Mouse (Mus musculus) granulocyte monocyte progenitor cell, adult 5-6 weeks (primary cell): ENCODE results near the gene Recql5. TPM values are rescaled to one million over a fixed set of nuclear protein-coding genes. Genes with fewer than 3 reads are reported as not detected.

Experiments
- ATAC-seq: replicated peaks from 2 replicates; pipeline ENCODE4 v1.8.0; 2016; ENCODE audit warnings: mild to moderate bottlenecking, moderate TSS enrichment, inconsistent platforms; ENCODE audit not compliant: poor library complexity, severe bottlenecking
- total RNA-seq, 2 experiments: library from RNA; stranded (forward) in 1 of 2; stranded (reverse) in 1 of 2; fragments of 200-712, 200-1000 nt in 1 of 2; fragments of >200 nt in 1 of 2; fragmentation: Nextera tagmentation in 1 of 2; gene quantifications; 2 replicates each; pipeline ENCODE4 v1.2.3; 2014 to 2017

Gene Recql5
- 22.8 and 27.6 TPM in 2 replicates for total RNA-seq (2014; fragmentation: Nextera tagmentation)
- 18.9 and 19.3 TPM in 2 replicates for total RNA-seq (2017)

- ATAC-seq, result peak; percentile 96
Measured at GRCm38 (mm10) chr11:115933108-115933746, at the start of gene Recql5, which contains the start of gene Sap30bp. Gene Recql5, minus strand, starts transcription at chr11:115933477. Gene Sap30bp, plus strand, starts transcription at chr11:115933282.

GRCm38 (mm10) chr11:115982472-115982871 lies 49.2 kb upstream of the Recql5 start:
- no peak for ATAC-seq

- no peak for ATAC-seq
Measured at GRCm38 (mm10) chr11:115975544-115975943, 42.3 kb upstream of the Recql5 start.

- no peak for ATAC-seq
Measured at GRCm38 (mm10) chr11:115975083-115975420, 41.8 kb upstream of the Recql5 start.

- peak; percentile 65 for ATAC-seq
Measured at GRCm38 (mm10) chr11:115974309-115975082, 41.2 kb upstream of the Recql5 start, which contains the start of gene Itgb4. Gene Itgb4, plus strand, starts transcription at chr11:115974709.

- ATAC-seq, result no peak
Measured at GRCm38 (mm10) chr11:115971016-115971415, 37.7 kb upstream of the Recql5 start.

- ATAC-seq, result no peak
Measured at GRCm38 (mm10) chr11:115970006-115970673, 36.9 kb upstream of the Recql5 start.

- ATAC-seq, result peak; percentile 41; the same call in 1 of the 2 replicates
Measured at GRCm38 (mm10) chr11:115968731-115969405, 35.6 kb upstream of the Recql5 start.

GRCm38 (mm10) chr11:115964977-115965604 lies 31.8 kb upstream of the Recql5 start:
- peak; percentile 58 for ATAC-seq

GRCm38 (mm10) chr11:115962651-115963412 lies 29.6 kb upstream of the Recql5 start:
- ATAC-seq, result no peak

- no peak for ATAC-seq
Measured at GRCm38 (mm10) chr11:115959018-115959417, 25.7 kb upstream of the Recql5 start.

- ATAC-seq, result no peak
Measured at GRCm38 (mm10) chr11:115957971-115958370, 24.7 kb upstream of the Recql5 start.

- ATAC-seq, result no peak
Measured at GRCm38 (mm10) chr11:115956453-115956852, 23.2 kb upstream of the Recql5 start.

- ATAC-seq, result no peak
Measured at GRCm38 (mm10) chr11:115955195-115955858, 22.1 kb upstream of the Recql5 start.

GRCm38 (mm10) chr11:115954712-115955111 lies 21.4 kb upstream of the Recql5 start:
- no peak for ATAC-seq

GRCm38 (mm10) chr11:115950719-115951118 lies 17.4 kb upstream of the Recql5 start:
- no peak for ATAC-seq

GRCm38 (mm10) chr11:115948316-115948715 lies 15.0 kb upstream of the Recql5 start:
- no peak for ATAC-seq

GRCm38 (mm10) chr11:115946221-115946828 lies 13.0 kb upstream of the Recql5 start:
- no peak for ATAC-seq
